Mouse (Mus musculus) ES-Bruce4 (cell line): ENCODE results near the gene Cdh22. TPM values are rescaled to one million over a fixed set of nuclear protein-coding genes. Genes with fewer than 3 reads are reported as not detected.

Experiments
- H3K27ac ChIP-seq: 2 replicates; pipeline ENCODE4 v1.5.1; 2012; ENCODE audit warnings: low read length, inconsistent platforms; ENCODE audit not compliant: insufficient read depth
- H3K27me3 ChIP-seq: 2 replicates; pipeline ENCODE4 v1.6.1; 2012; ENCODE audit warnings: mild to moderate bottlenecking, low read length, inconsistent platforms; ENCODE audit not compliant: control insufficient read depth, poor library complexity, insufficient read depth, severe bottlenecking
- H3K36me3 ChIP-seq: 2 replicates; pipeline ENCODE4 v1.6.1; 2012; ENCODE audit warnings: inconsistent platforms, mild to moderate bottlenecking, low read length, moderate library complexity; ENCODE audit not compliant: control insufficient read depth, poor library complexity, insufficient read depth, severe bottlenecking
- H3K4me1 ChIP-seq: one replicate; pipeline ENCODE4 v1.8.1; 2011; ENCODE audit warnings: low read length; ENCODE audit not compliant: control insufficient read depth, insufficient read depth
- H3K4me3 ChIP-seq: 2 replicates; pipeline ENCODE4 v1.5.1; 2011; ENCODE audit warnings: low read depth, mild to moderate bottlenecking, low read length
- H3K9ac ChIP-seq: 2 replicates; pipeline ENCODE4 v1.6.1; 2012; ENCODE audit warnings: low read depth, mild to moderate bottlenecking, inconsistent platforms; ENCODE audit not compliant: poor library complexity, severe bottlenecking
- H3K9me3 ChIP-seq: replicated peaks from 2 replicates; pipeline ENCODE4 v1.6.1; 2012; ENCODE audit warnings: mild to moderate bottlenecking, low read length, inconsistent platforms; ENCODE audit not compliant: control insufficient read depth, poor library complexity, insufficient read depth, severe bottlenecking
- CTCF ChIP-seq: IDR thresholded peaks from one replicate; pipeline ENCODE4 v1.8.1; 2011; ENCODE audit warnings: low read depth, low read length
- EP300 ChIP-seq: IDR thresholded peaks from 2 replicates; pipeline ENCODE4 v1.6.1; 2011; ENCODE audit warnings: low read depth, low read length; ENCODE audit not compliant: insufficient read depth
- POLR2A ChIP-seq: IDR thresholded peaks from one replicate; pipeline ENCODE4 v1.8.1; 2011; ENCODE audit warnings: low read length; ENCODE audit not compliant: insufficient read depth
- polyA plus RNA-seq: library from polyadenylated mRNA; stranded (reverse); fragments of >200 nt; gene quantifications from 2 replicates; pipeline ENCODE4 v1.2.4, GENCODE M21; 2011; ENCODE audit warnings: low read depth; ENCODE audit not compliant: missing spikeins, insufficient read depth, insufficient read length

Cdh22 gene
- polyA plus RNA-seq, 1 experiment = not detected

DNA sequence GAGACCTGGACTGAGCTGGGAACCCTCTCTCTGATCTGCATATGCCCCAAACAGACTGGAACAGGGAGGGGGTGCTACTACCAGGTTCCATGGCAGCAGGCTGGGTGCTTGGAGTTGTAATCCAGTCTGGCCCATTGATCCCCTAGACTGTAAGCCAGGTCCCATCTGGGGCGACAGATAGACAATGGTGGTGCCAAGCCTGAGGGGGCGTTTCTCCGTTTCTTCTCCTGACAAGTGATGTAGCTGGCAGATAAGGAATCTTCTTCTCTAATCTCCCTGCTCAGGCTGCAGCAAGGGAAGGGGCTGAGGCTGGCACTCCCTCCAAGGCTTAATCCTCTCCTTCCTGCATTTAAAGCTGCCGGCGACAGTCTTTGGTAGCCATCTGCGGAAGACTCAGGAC, 37.1 kb downstream of the Cdh22 start:
- Histone ChIP-seq H3K36me3 (no peaks in the 10 kb centered on the region), H3K27ac (no peak overlapping the region), H3K4me3 (no peak overlapping the region), H3K27me3 (no peaks in the 10 kb centered on the region), H3K9me3 (no peaks in the 10 kb centered on the region), H3K4me1 (no peaks in the 10 kb centered on the region), H3K9ac (no peak overlapping the region)
- TF ChIP-seq CTCF (no peak), POLR2A (no peak), EP300 (no peak)

DNA sequence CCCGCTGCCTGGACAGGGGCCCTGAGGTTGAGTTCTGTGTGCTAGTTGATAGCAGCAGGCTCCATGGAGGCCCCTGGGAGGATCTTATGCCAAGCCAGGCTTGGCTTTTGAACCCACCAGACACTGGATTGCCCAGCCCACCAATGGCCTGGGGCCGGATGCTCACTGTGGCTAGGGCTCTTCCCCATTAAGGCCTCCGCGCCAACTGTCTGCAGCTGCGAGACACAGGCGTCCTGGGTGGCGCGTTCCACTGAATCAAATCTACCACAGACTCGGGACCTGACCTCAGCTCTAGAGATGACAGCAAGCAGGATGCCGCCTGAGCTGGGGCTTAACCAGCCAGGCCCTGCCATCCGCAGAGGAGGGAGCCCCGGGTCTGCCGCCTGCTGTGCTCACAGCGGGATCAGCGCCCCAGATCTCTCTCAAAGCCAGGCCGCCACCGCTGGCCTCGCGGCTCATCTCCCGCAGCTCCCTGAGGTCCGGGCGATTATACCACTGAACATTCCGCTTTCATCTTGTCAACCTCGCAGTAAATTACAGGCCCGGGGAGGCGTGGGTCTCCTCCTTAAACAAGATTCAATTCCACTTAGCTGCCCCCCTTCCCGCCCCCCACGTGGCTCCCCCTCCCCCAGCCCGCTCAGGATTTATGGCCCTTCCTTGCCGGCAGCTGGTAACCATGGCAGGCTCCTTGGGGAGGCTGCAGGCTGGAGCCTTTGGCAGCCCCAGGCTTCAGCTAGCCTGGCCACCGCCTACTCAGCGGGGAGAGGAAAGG, 39.1 kb downstream of the Cdh22 start:
- Histone ChIP-seq H3K4me1 (no peaks in the 10 kb centered on the region), H3K27me3 (no peaks in the 10 kb centered on the region), H3K9me3 (no peaks in the 10 kb centered on the region), H3K4me3 (peak overlapping the region; percentile 11; the same call in 1 of the 2 replicates), H3K36me3 (no peaks in the 10 kb centered on the region), H3K27ac (no peak overlapping the region), H3K9ac (0 out of 2 replicates have a peak overlapping the region, but pooled peaks have one; percentile 16)
- TF ChIP-seq POLR2A (no peak), EP300 (no peak), CTCF (no peak)

DNA sequence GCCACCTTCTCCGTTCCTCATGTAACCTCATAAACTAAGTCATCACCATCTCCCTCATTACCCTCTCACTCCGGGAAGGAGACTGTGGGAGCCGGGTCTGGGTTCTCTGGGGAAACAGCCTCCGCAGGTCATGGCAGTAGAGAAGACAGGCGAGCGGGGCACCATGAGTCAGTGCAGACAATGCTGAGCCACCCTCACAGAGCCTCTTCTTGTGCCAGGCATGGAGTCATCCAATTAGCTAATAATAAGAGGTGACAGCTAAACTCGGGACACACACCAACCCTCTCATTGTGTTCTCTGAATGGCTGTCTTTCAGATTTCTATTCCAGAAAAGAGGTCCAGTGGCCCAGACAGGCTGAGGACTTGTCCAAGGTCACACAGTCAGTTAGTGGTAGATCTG, 43.2 kb downstream of the Cdh22 start:
- no peaks in the 10 kb centered on the region for H3K4me1 ChIP-seq
- no peak overlapping the region for H3K4me3 ChIP-seq
- no peaks in the 10 kb centered on the region for H3K9me3 ChIP-seq
- H3K27me3 ChIP-seq = no peaks in the 10 kb centered on the region
- H3K36me3 ChIP-seq = no peaks in the 10 kb centered on the region
- no peak for TF ChIP-seq EP300
- TF ChIP-seq CTCF = no peak
- no peak for TF ChIP-seq POLR2A
- H3K9ac ChIP-seq = no peak overlapping the region
- no peak overlapping the region for H3K27ac ChIP-seq

DNA sequence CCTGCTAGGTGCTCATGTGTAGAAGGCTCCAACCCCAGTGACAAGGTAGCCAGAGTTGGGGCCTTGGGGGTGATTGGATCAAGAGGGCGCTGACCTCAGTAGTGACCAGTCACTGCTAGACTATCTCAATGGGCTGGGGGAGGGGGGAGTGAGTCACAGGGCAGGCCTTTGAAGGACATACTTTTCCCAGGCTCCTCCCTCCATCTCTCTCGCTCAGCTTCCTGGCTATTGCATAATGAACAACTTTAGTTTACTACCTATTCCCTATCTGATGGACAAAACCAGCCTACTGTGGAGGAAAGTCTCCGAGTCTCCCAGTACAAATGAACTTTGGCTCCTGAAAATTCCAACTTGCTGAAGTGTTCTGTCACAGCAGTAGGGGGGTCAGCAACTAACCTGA, 45.1 kb downstream of the Cdh22 start:
- TF ChIP-seq EP300 (no peak), POLR2A (no peak), CTCF (no peak)
- no peak overlapping the region for H3K4me3 ChIP-seq
- no peaks in the 10 kb centered on the region for H3K9me3 ChIP-seq
- H3K36me3 ChIP-seq = no peaks in the 10 kb centered on the region
- H3K9ac ChIP-seq = no peak overlapping the region
- no peaks in the 10 kb centered on the region for H3K27me3 ChIP-seq
- H3K27ac ChIP-seq = no peak overlapping the region
- H3K4me1 ChIP-seq = no peaks in the 10 kb centered on the region

DNA sequence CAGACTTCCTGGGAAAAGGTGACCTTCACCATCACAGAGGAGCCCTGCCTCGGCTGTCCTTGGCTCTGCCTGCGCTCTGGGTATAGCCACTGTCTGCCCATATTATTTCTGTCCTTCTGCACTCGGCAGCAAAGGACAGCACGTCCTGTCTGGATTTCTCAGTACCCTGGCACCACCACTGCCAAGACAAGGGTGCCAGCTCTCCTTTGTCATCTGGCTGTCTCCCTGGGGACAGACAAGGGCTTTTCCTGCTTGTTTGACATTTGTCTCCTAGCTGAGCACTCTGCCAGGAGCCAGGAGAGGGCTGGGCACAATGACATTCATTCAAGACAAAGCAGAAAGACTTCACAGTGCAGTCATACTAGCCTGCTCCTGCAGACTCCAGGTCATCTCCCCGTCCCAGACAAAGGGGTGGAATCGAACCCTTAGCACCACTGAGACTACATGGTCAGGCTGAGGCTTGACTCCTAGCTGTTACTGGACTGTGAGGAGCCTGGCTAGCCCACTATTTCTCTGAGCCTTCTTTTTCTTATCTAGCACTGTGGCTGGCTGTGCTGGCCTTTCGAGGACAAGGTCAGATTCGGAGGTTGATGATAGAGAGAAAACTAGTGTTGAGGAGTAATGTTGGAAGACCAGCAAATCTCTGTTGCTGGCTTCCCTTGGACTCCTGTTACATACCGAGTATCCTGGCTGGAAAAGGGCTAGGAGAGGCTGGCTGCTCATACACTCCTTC, 46.8 kb downstream of the Cdh22 start:
- Histone ChIP-seq H3K9ac (no peak overlapping the region), H3K9me3 (no peaks in the 10 kb centered on the region), H3K4me3 (no peak overlapping the region), H3K27me3 (no peaks in the 10 kb centered on the region), H3K27ac (no peak overlapping the region), H3K4me1 (no peaks in the 10 kb centered on the region), H3K36me3 (no peaks in the 10 kb centered on the region)
- TF ChIP-seq CTCF = no peak
- no peak for TF ChIP-seq POLR2A
- TF ChIP-seq EP300 = no peak
